Mouse (Mus musculus) ES-E14 (cell line): ENCODE measurements around the gene Hivep3.

Experiments used
- ZC3H11A ChIP-seq: IDR thresholded peaks from 2 replicates; pipeline ENCODE4 v1.6.1; 2012; ENCODE audit warnings: low read depth, mild to moderate bottlenecking, inconsistent platforms, low read length, borderline replicate concordance
- ZNF384 ChIP-seq: IDR thresholded peaks from 2 replicates; pipeline ENCODE4 v1.6.1; 2012; ENCODE audit warnings: low read depth, low read length, inconsistent platforms

DNA sequence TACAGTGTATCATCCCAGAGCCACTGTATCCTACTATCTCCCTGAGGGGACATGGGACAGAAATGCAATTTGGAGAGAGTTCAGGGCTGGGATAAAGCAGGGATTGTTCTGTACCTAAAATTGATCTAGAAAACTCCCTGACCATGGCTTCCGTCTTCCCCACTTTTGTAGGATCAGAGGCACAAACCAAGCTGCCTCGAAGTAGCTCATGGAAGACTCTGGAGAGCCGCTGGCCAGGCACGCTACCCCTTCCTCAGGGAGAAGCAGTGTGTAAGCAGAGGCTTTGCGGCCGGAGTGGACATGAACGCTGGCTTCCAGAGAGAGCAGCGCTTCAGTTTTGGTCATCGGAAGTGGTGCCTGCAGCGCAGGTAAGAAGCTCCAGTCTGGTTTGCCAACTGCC is 331.1 kb downstream of the Hivep3 start, which contains the start of gene AL607142.1:
- TF ChIP-seq ZNF384 (no peak), ZC3H11A (no peak)
